Mouse (Mus musculus): ENCODE measurements around the gene Med14.
A peak's percentile ranks its signal among the peaks of the same experiment; 100 is the strongest.

Gene Med14

DNA sequence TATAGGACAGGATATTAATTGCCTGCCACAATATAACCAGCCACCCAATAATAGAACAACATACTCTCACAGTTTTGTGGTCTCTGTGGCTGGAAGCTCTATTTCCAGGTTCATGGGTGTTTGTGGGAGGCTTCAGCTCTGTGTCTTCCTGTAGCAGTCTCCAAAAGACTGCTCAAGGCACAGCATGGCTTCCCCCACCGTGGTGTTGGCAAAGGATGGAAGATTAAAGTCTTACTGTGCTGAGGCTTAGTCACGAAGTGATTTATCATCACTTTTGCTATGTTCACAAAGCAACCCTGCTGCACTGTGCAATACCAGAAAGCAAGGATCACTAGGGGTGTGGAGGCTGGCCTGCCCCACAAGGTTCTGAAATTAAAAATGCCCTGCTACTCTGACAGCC is 108.0 kb downstream of the Med14 start:
- DNase-seq: no peak

DNA sequence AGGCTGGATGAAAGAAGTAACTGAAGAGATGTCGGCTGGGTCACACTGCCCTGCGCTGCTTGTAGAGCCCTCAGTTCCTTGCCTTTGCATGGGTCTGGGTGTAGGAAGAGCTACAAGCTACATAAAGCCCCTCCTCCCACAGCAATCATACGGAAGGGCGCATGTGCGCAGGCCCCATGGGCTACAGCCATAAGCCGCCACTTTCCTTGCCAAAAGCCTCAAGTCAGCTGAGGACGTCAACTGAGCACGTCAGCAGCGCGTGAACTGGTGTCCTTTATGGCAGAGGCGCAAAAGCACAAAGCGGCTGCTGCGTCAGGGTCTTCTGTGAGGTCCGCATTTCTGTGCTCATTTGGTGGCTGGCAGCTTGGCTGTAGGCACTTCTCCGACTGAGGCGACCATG is 110.0 kb downstream of the Med14 start:
- no peak for DNase-seq

DNA sequence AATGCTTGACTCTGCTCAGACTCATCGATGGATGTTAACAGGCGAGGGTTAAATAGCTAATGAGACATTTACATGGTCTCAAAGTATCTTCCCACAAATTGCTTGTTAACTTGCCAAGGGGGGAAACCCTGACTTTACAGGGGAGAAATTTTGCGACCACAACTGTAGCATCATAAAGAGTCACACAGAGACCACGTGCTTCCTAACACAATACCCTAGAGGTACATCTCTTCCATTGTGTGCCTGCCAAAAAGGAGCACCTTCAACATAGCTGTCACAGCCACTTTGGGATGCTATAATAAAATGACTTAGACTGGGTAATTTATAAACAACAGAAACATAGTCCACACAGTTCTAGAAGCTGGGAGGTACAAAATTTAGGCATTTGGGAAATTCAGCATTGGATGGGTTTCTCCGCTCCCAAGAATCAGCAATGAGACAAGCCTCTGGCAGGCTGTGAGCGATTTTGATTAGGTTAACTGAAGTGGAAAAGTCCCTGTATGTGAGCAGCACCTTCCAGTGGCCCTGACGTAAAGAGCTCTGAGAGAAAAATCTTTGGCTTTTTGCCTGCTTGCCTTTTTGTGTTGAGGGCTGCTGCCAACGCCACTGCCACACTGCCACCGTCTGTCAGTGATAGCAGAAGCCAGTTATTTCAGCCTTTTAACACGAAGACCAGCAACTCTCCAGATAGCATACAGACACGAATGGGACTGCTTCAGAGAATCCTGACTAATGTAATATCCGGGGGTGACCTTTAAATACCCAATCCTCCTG is 116.2 kb downstream of the Med14 start:
- DNase-seq: peak; percentile 37 to 50

DNA sequence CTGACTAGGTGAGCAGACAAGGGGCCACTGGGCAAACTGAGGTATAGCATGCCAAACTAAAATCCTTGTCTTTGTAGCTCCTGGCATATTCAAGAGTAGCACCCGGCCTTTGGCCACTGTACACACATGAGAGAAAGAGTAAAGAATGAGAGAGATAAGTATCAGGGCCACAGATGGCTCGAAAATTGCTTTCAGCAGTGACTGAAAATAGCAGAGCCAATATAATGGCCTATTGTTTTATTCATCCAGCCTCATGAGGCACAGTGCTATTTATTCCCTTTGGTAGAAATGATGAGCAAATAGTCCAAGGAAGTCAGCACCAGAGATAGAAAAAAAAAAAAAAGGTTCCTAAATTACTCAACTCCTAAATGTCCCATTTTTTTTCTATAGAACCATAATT is 116.9 kb downstream of the Med14 start:
- DNase-seq: no peak

Measured in cerebellum, postnatal 36 days (tissue).